Mouse (Mus musculus): ENCODE measurements around the gene Cfap74.

Gene Cfap74

DNA sequence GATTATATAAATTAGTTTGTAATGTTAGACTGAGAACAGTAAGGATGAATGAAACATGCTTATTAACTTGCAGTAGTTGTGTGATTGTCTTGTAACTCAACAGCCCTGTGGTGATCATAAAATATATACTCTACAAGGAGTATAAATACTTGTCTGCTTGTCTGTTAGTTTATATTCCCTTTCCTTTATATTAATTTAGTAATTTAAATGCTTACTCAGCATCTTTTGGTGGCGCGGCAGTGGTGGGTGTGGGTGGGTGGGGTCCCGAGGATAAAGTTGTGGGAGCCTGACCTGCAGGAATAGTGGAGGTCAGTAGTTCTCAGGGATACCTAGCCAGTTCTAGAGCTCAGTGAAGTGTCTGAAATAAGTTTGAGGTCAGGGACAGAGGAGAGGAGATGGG, 89.0 kb downstream of the Cfap74 start:
- no peak for DNase-seq (ENCODE audit: low spot score)

- DNase-seq (ENCODE audit: low spot score) = no peak
Observed at GRCm38 (mm10) chr4:155501126-155501525, 92.1 kb downstream of the Cfap74 start.

GRCm38 (mm10) chr4:155505067-155505466, 96.1 kb downstream of the Cfap74 start:
- DNase-seq (ENCODE audit: low spot score) = no peak

GRCm38 (mm10) chr4:155505671-155506295, 96.8 kb downstream of the Cfap74 start:
- no peak for DNase-seq (ENCODE audit: low spot score)

DNA sequence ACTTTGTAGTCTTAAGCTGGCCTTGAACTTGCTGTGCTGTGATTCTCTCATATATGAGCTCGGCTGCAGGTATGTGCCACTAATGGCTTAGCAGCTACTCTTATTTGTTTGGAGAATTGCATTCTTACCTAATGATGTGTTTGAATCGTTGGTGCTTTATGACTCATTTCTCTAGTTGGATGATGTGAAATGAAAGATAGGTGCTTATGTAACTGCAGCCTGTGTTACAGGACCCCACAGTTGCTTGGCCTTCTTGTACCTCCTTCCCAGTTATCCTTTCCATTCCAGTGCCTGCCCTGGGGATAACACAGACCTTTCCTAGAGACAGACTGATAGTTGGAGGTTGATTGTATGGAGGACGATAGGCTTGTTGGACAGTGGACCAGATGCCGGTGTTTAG, 99.6 kb downstream of the Cfap74 start:
- no peak for DNase-seq (ENCODE audit: low spot score)

- DNase-seq (ENCODE audit: low spot score) = no peak
Observed at GRCm38 (mm10) chr4:155510981-155511380, 102.0 kb downstream of the Cfap74 start.

DNA sequence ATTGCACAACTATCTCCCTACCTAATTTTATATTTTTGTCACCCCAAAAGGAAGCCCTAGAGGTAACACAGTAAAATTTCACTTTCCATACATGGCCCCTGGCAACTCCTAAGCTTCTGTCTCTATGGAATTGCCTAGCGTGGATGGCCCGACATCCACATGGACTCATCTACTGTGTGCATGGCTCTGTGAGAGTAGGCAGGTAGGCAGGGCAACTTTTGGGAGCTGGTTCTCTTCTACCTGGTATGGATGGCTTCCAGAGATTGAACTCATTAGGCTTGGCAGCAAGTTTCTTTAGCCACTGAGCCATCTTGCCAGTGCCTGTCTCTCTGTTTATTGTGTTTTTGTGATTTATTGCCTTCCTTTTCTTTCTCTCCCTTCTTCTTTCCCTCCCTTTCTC, 105.8 kb downstream of the Cfap74 start:
- no peak for DNase-seq (ENCODE audit: low spot score)
